ENCODE assay signal across 8 mouse cellular contexts in genomic region chr8:124792186-124792585, GRCm38 (mm10). TPM values are rescaled to one million over a fixed set of nuclear protein-coding genes. Genes with fewer than 3 reads are reported as not detected.
DNase-seq lines count a peak whose midpoint lies in the region; ATAC-seq and TF ChIP-seq lines count a peak whose summit lies in the region.

No protein-coding gene starts in this region.

- peak overlapping the region; percentile 97 for H3K4me2 ChIP-seq in heart, postnatal 0 days (ENCODE audit: low read depth, low read length)
- H3K4me2 ChIP-seq in embryonic facial prominence, embryonic 12.5 days (replicated peaks): peak overlapping the region; percentile 100

- H3K27me3 ChIP-seq in heart, postnatal 0 days (ENCODE audit: control insufficient read depth, insufficient read depth, low read length): peaks cover 56% of the 10 kb centered on the region
- H3K27me3 ChIP-seq in embryonic facial prominence, embryonic 12.5 days: peaks cover 66% of the 10 kb centered on the region
- peaks cover 80% of the 10 kb centered on the region for H3K27me3 ChIP-seq in midbrain, embryonic 10.5 days (ENCODE audit: low read depth, poor library complexity, severe bottlenecking)

- TF ChIP-seq CTCF in heart, postnatal 0 days (IDR thresholded peaks at IDR 0.05; ENCODE audit: low read depth): no peak

- no peak for ATAC-seq in heart, postnatal 0 days (ENCODE audit: insufficient read depth, low read depth)
- no peak for ATAC-seq in embryonic facial prominence, embryonic 12.5 days (ENCODE audit: insufficient number of reproducible peaks, insufficient read depth, low FRiP score, low TSS enrichment)

- H3K4me3 ChIP-seq in heart, postnatal 0 days (ENCODE audit: low read depth, low read length): peak overlapping the region; percentile 59
- peak overlapping the region; percentile 69 for H3K4me3 ChIP-seq in embryonic facial prominence, embryonic 12.5 days
- H3K4me3 ChIP-seq in midbrain, embryonic 10.5 days: peak overlapping the region; percentile 70

- H3K27ac ChIP-seq in heart, postnatal 0 days (ENCODE audit: low read depth): no peak overlapping the region
- H3K27ac ChIP-seq in embryonic facial prominence, embryonic 12.5 days: 0 out of 2 replicates have a peak overlapping the region, but pooled peaks have one; percentile 31
- peak overlapping the region; percentile 80 for H3K27ac ChIP-seq in midbrain, embryonic 10.5 days (replicated peaks)

- peaks cover 21% of the 10 kb centered on the region for H3K4me1 ChIP-seq in heart, postnatal 0 days (ENCODE audit: control insufficient read depth, insufficient read depth)
- H3K4me1 ChIP-seq in embryonic facial prominence, embryonic 12.5 days: peaks cover 18% of the 10 kb centered on the region
- H3K4me1 ChIP-seq in midbrain, embryonic 10.5 days: peaks cover 34% of the 10 kb centered on the region

- no peak for DNase-seq in heart, postnatal 0 days (ENCODE audit: low spot score)
- no peak for DNase-seq in heart, postnatal 4 days
- peak; percentile 44 for DNase-seq in adrenal gland, postnatal 14 days
- DNase-seq in kidney, postnatal 10 days: peak; percentile 31
- DNase-seq in midbrain, embryonic 10.5 days (ENCODE audit: low spot score): peak; percentile 51
- DNase-seq in telencephalon, adult 2 months (ENCODE audit: low read depth, low spot score): peak; percentile 38
- no peak for DNase-seq in gastrocnemius, postnatal 4 days (ENCODE audit: low spot score in 2 of 2)

- no peak for TF ChIP-seq EP300 in heart, postnatal 0 days (IDR thresholded peaks at IDR 0.05; ENCODE audit: low read depth)

- under 1% methylated on average over 32 of the region's 32 CpGs for WGBS in heart, postnatal 0 days
- under 1% methylated on average over 32 of the region's 32 CpGs for WGBS in embryonic facial prominence, embryonic 12.5 days
- under 1% methylated on average over 32 of the region's 32 CpGs for WGBS in midbrain, embryonic 10.5 days

- H3K9ac ChIP-seq in heart, postnatal 0 days (replicated peaks; ENCODE audit: low read depth, low read length): no peak overlapping the region
- peak overlapping the region; percentile 21 for H3K9ac ChIP-seq in embryonic facial prominence, embryonic 12.5 days

- no peaks in the 10 kb centered on the region for H3K36me3 ChIP-seq in heart, postnatal 0 days (replicated peaks; ENCODE audit: control insufficient read depth, insufficient read depth, low read length)
- no peaks in the 10 kb centered on the region for H3K36me3 ChIP-seq in embryonic facial prominence, embryonic 12.5 days
- H3K36me3 ChIP-seq in midbrain, embryonic 10.5 days: no peaks in the 10 kb centered on the region

- H3K9me3 ChIP-seq in heart, postnatal 0 days (replicated peaks; ENCODE audit: control insufficient read depth, low read length): no peaks in the 10 kb centered on the region
- no peaks in the 10 kb centered on the region for H3K9me3 ChIP-seq in embryonic facial prominence, embryonic 12.5 days
- no peaks in the 10 kb centered on the region for H3K9me3 ChIP-seq in midbrain, embryonic 10.5 days (replicated peaks)

RNA-seq across cellular contexts. Expression of gene Trim67, which starts 0.7 kb away (rescaled TPM):
- total RNA-seq in heart, postnatal 0 days (2014; rRNA removed; ENCODE audit: low replicate concordance): 0.04 and 0.08 TPM in 2 replicates
- 0.07 and 0.08 TPM in 2 replicates for polyA plus RNA-seq in heart, postnatal 0 days (2015; fragmentation: Nextera tagmentation; extraction: Ambion mirVana)
- under 1 TPM; 0.20 to 0.33 TPM for total RNA-seq in heart, postnatal 4 days (2021)
- total RNA-seq in adrenal gland, postnatal 14 days (2021): 4.7 and 5.4 TPM in 2 replicates
- polyA plus RNA-seq in embryonic facial prominence, embryonic 12.5 days (2016; fragmentation: Nextera tagmentation; extraction: Ambion mirVana): 1.00 and 1.5 TPM in 2 replicates
- 0.46 and 1.4 TPM in 2 replicates for polyA plus RNA-seq in midbrain, embryonic 10.5 days (2016; fragmentation: Nextera tagmentation; extraction: Ambion mirVana)
- under 1 TPM; 0.12 to 0.13 TPM for total RNA-seq in gastrocnemius, postnatal 4 days (2021)

RNA-seq across cellular contexts. Expression of gene Fam89a, which starts 40.6 kb away (rescaled TPM):
- not detected in 2 replicates for total RNA-seq in heart, postnatal 0 days (2014; rRNA removed; ENCODE audit: low replicate concordance)
- polyA plus RNA-seq in heart, postnatal 0 days (2015; fragmentation: Nextera tagmentation; extraction: Ambion mirVana): 0.89 and 1.1 TPM in 2 replicates
- total RNA-seq in heart, postnatal 4 days (2021): 1 to 10 TPM; 1.0 to 1.7 TPM
- 1.8 TPM in 2 replicates for total RNA-seq in adrenal gland, postnatal 14 days (2021)
- 6.7 and 8.0 TPM in 2 replicates for polyA plus RNA-seq in embryonic facial prominence, embryonic 12.5 days (2016; fragmentation: Nextera tagmentation; extraction: Ambion mirVana)
- 1.7 and 2.0 TPM in 2 replicates for polyA plus RNA-seq in midbrain, embryonic 10.5 days (2016; fragmentation: Nextera tagmentation; extraction: Ambion mirVana)
- under 1 TPM; 0.86 to 0.96 TPM for total RNA-seq in gastrocnemius, postnatal 4 days (2021)

Comparison
In these comparisons a context has a peak if more than half of its experiments do, and no peak if none do; other contexts are left out.
1. DNase-seq: peak in adrenal gland, postnatal 14 days (single experiment), kidney, postnatal 10 days (single experiment), midbrain, embryonic 10.5 days (single experiment) and telencephalon, adult 2 months (single experiment); none in heart, postnatal 0 days (single experiment), heart, postnatal 4 days (single experiment) and gastrocnemius, postnatal 4 days (0 of 2).
2. Peak in every context shown above with its lines, with median percentiles within 50 percentile points of each other: H3K4me3 ChIP-seq.